Mouse (Mus musculus): ENCODE measurements at regions not wholly inside any gene's neighbourhood (a gene's known extent, or its start where the extent isn't known, plus 50 kb on each side); places are given as distances from the start of the nearest gene placed in this dataset.

- TF ChIP-seq POLR2A (IDR thresholded peaks at IDR 0.05; ENCODE audit: borderline replicate concordance, control insufficient read depth, low read depth, low read length) (no peak), CTCF (IDR thresholded peaks at IDR 0.05; ENCODE audit: control insufficient read depth, insufficient read depth, low read length) (no peak)
These were observed 153.0 kb downstream of the Slc38a4 start for GRCm38 (mm10) chr15:96902781-96903180.

All from bone marrow, adult 2 months (tissue).